Mouse (Mus musculus) lung, postnatal 14 days (tissue): ENCODE results near the gene 4931428F04Rik.
A peak's percentile ranks its signal among the peaks of the same experiment; 100 is the strongest.
"Not testable (repeated sequence)": the region's sequence is repeated elsewhere in the genome, so short reads cannot be mapped to it uniquely, and the experiment has no call there.

ENCODE experiments used
- DNase-seq: peaks from one replicate; pipeline ENCODE4 v3.0.0; 2021

4931428F04Rik gene

GRCm38 (mm10) chr8:105306146-105306691 is 16.6 kb upstream of the 4931428F04Rik start:
- DNase-seq = no peak

- peak; percentile 70 for DNase-seq
Observed at GRCm38 (mm10) chr8:105305211-105306145, 15.8 kb upstream of the 4931428F04Rik start, which contains the start of gene Elmo3. Gene Elmo3 (plus strand): TSS chr8:105305601.

GRCm38 (mm10) chr8:105304325-105305210 is 14.9 kb upstream of the 4931428F04Rik start:
- no peak for DNase-seq

- DNase-seq = no peak
Observed at GRCm38 (mm10) chr8:105303874-105304273, 14.2 kb upstream of the 4931428F04Rik start.

GRCm38 (mm10) chr8:105303396-105303795 is 13.7 kb upstream of the 4931428F04Rik start:
- DNase-seq = no peak

- DNase-seq = no peak
Observed at GRCm38 (mm10) chr8:105299962-105300361, 10.3 kb upstream of the 4931428F04Rik start.

- no peak for DNase-seq
Observed at GRCm38 (mm10) chr8:105298351-105299252, 8.9 kb upstream of the 4931428F04Rik start.

- peak; percentile 94 for DNase-seq
Observed at GRCm38 (mm10) chr8:105297511-105298192, 8.0 kb upstream of the 4931428F04Rik start, which contains the start of gene E2f4. Gene E2f4 (plus strand): TSS chr8:105297663.

- DNase-seq = no peak
Observed at GRCm38 (mm10) chr8:105295895-105296573, 6.4 kb upstream of the 4931428F04Rik start, which contains the start of gene Exoc3l. Gene Exoc3l (minus strand): TSS chr8:105296101.

GRCm38 (mm10) chr8:105295256-105295655 is 5.6 kb upstream of the 4931428F04Rik start:
- DNase-seq = no peak

- DNase-seq = no peak
Observed at GRCm38 (mm10) chr8:105294776-105295175, 5.1 kb upstream of the 4931428F04Rik start.

GRCm38 (mm10) chr8:105293405-105293804 is 3.7 kb upstream of the 4931428F04Rik start:
- DNase-seq = no peak

- no peak for DNase-seq
Observed at GRCm38 (mm10) chr8:105292471-105292870, 2.8 kb upstream of the 4931428F04Rik start.

GRCm38 (mm10) chr8:105291802-105292201 is 2.1 kb upstream of the 4931428F04Rik start:
- DNase-seq = not testable (repeated sequence)

- DNase-seq = not testable (repeated sequence)
Observed at GRCm38 (mm10) chr8:105291364-105291763, 1.7 kb upstream of the 4931428F04Rik start.

GRCm38 (mm10) chr8:105290554-105291314 is 1.1 kb upstream of the 4931428F04Rik start:
- peak; percentile 98 for DNase-seq

GRCm38 (mm10) chr8:105288958-105289732 is 519 bp downstream of the 4931428F04Rik start:
- peak; percentile 93 for DNase-seq

- DNase-seq = no peak
Observed at GRCm38 (mm10) chr8:105288231-105288630, 1.4 kb downstream of the 4931428F04Rik start.

GRCm38 (mm10) chr8:105286907-105287306 is 2.8 kb downstream of the 4931428F04Rik start:
- no peak for DNase-seq
